Mouse (Mus musculus): ENCODE results near the gene Cln6. TPM values are rescaled to one million over a fixed set of nuclear protein-coding genes. Genes with fewer than 3 reads are reported as not detected.
"Not testable (repeated sequence)": the region's sequence is repeated elsewhere in the genome, so short reads cannot be mapped to it uniquely, and the experiment has no call there.

Cln6 gene
- polyA plus RNA-seq (2014; fragmentation: Nextera tagmentation; extraction: Ambion mirVana) = 27.3 and 27.7 TPM in 2 replicates

GRCm38 (mm10) chr9:62838506-62839171, at the start of gene Cln6:
TSS of gene Cln6 (plus strand) at chr9:62838785.
- Histone ChIP-seq H3K4me2 (peak within 1 kb of the TSS; percentile 83), H3K9me3 (ENCODE audit: low read depth, low read length) (no peaks in the 10 kb centered on the region), H3K27ac (ENCODE audit: low read depth) (peak within 1 kb of the TSS; percentile 90), H3K36me3 (ENCODE audit: insufficient read depth) (no peaks in the 10 kb centered on the region), H3K9ac (peak within 1 kb of the TSS; percentile 93), H3K4me1 (ENCODE audit: insufficient read depth) (0 out of 2 replicates have a peak, but pooled peaks cover 6% of the 10 kb centered on the region), H3K4me3 (ENCODE audit: low read depth, low read length) (peak within 1 kb of the TSS; percentile 70), H3K27me3 (ENCODE audit: insufficient read depth, low read length) (no peaks in the 10 kb centered on the region)
- ATAC-seq (ENCODE audit: insufficient read depth) = peak; percentile 88
- DNase-seq = peak; percentile 91
- TF ChIP-seq CTCF (IDR thresholded peaks at IDR 0.05; ENCODE audit: low read depth) = no peak
- under 1% methylated on average over 48 of the region's 48 CpGs for WGBS

DNA sequence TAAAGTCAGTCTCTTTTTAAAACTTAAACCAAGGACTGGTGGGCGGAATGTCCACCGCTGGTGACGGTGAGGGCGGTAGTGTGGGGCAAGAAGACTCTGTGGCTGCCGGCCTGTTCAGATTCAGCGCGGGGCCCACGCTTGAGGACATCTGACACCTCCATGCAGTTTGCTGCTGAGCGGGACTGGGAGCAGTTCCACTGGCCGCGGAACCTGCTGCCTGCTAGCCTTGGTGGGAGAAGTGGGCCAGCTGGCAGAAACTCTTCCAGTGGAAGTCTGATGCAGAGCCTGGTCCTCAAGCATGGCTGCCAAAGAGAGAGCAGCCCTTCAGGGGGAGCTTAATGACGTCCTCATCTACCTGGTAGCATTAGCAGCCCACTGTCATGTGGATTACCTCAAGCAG, 48.7 kb upstream of the Cln6 start:
- no peak for TF ChIP-seq CTCF (IDR thresholded peaks at IDR 0.05; ENCODE audit: low read depth)
- 90% methylated on average over 12 of the region's 12 CpGs for WGBS
- Histone ChIP-seq H3K4me2 (no peak overlapping the region), H3K4me1 (ENCODE audit: insufficient read depth) (no peaks in the 10 kb centered on the region), H3K4me3 (ENCODE audit: low read depth, low read length) (no peak overlapping the region), H3K9me3 (ENCODE audit: low read depth, low read length) (no peaks in the 10 kb centered on the region), H3K36me3 (ENCODE audit: insufficient read depth) (peaks cover 23% of the 10 kb centered on the region; the same call in 1 of the 2 replicates), H3K27ac (ENCODE audit: low read depth) (no peak overlapping the region), H3K27me3 (ENCODE audit: insufficient read depth, low read length) (no peaks in the 10 kb centered on the region), H3K9ac (no peak overlapping the region)
- ATAC-seq (ENCODE audit: insufficient read depth) (no peak), DNase-seq (no peak)

- 97% methylated on average over 2 of the region's 2 CpGs for WGBS
- not testable (repeated sequence) for H3K4me2 ChIP-seq; H3K9ac ChIP-seq; H3K4me3 ChIP-seq (ENCODE audit: low read depth, low read length); H3K27ac ChIP-seq (ENCODE audit: low read depth); ATAC-seq (ENCODE audit: insufficient read depth); H3K9me3 ChIP-seq (ENCODE audit: low read depth, low read length); H3K27me3 ChIP-seq (ENCODE audit: insufficient read depth, low read length); H3K4me1 ChIP-seq (ENCODE audit: insufficient read depth)
- DNase-seq = peak; percentile 39
- H3K36me3 ChIP-seq (ENCODE audit: insufficient read depth) = peaks cover 42% of the 10 kb centered on the region
Measured at GRCm38 (mm10) chr9:62799218-62799617, 39.4 kb upstream of the Cln6 start.

DNA sequence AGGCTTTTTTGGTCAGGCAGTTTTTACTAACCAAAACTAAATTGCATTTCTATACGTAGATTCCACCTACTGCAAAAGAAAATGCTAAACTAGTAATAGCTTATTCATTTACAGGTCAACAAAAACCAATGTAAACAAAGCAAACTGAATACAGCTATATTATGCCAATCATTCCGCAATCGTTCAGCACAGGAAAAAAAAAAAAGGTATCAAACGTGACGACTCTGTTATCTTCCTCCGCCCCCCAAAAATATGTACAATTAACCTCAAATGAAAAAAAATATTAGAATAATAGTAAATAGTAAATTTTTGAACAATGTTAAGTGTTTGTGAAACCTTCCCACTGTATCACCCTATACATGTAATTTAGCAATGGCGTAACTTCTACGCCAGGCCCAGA, 28.5 kb upstream of the Cln6 start:
- Histone ChIP-seq H3K27me3 (ENCODE audit: insufficient read depth, low read length) (no peaks in the 10 kb centered on the region), H3K4me3 (ENCODE audit: low read depth, low read length) (peak overlapping the region; percentile 100), H3K4me2 (peak overlapping the region; percentile 94), H3K36me3 (ENCODE audit: insufficient read depth) (0 out of 2 replicates have a peak, but pooled peaks cover 3% of the 10 kb centered on the region), H3K4me1 (ENCODE audit: insufficient read depth) (peaks cover 8% of the 10 kb centered on the region; the same call in 1 of the 2 replicates), H3K9me3 (ENCODE audit: low read depth, low read length) (no peaks in the 10 kb centered on the region), H3K9ac (peak overlapping the region; percentile 96), H3K27ac (ENCODE audit: low read depth) (no peak overlapping the region)
- TF ChIP-seq CTCF (IDR thresholded peaks at IDR 0.05; ENCODE audit: low read depth) = no peak
- 13% methylated on average over 8 of the region's 8 CpGs for WGBS
- DNase-seq (no peak), ATAC-seq (ENCODE audit: insufficient read depth) (no peak)

GRCm38 (mm10) chr9:62810543-62811515, 27.8 kb upstream of the Cln6 start:
- 0 out of 2 replicates have a peak, but pooled peaks cover 3% of the 10 kb centered on the region for H3K36me3 ChIP-seq (ENCODE audit: insufficient read depth)
- H3K27ac ChIP-seq (ENCODE audit: low read depth) = peak overlapping the region; percentile 96
- H3K4me3 ChIP-seq (ENCODE audit: low read depth, low read length) = peak overlapping the region; percentile 100
- peak overlapping the region; percentile 94 for H3K4me2 ChIP-seq
- DNase-seq (peak; percentile 35), ATAC-seq (ENCODE audit: insufficient read depth) (peak; percentile 68; the same call in 1 of the 2 replicates)
- H3K27me3 ChIP-seq (ENCODE audit: insufficient read depth, low read length) = no peaks in the 10 kb centered on the region
- under 1% methylated on average over 58 of the region's 58 CpGs for WGBS
- peak; percentile 48 for TF ChIP-seq CTCF (IDR thresholded peaks at IDR 0.05; ENCODE audit: low read depth)
- H3K9ac ChIP-seq = peak overlapping the region; percentile 96
- no peaks in the 10 kb centered on the region for H3K9me3 ChIP-seq (ENCODE audit: low read depth, low read length)
- H3K4me1 ChIP-seq (ENCODE audit: insufficient read depth) = peaks cover 8% of the 10 kb centered on the region; the same call in 1 of the 2 replicates

GRCm38 (mm10) chr9:62811516-62812121, 27.0 kb upstream of the Cln6 start, which contains the start of gene Fem1b:
TSS of gene Fem1b (minus strand) at chr9:62811934.
- DNase-seq (peak; percentile 97), ATAC-seq (ENCODE audit: insufficient read depth) (peak; percentile 95)
- Histone ChIP-seq H3K4me2 (peak within 1 kb of the TSS; percentile 94), H3K27me3 (ENCODE audit: insufficient read depth, low read length) (no peaks in the 10 kb centered on the region), H3K4me1 (ENCODE audit: insufficient read depth) (peaks cover 8% of the 10 kb centered on the region; the same call in 1 of the 2 replicates), H3K27ac (ENCODE audit: low read depth) (peak within 1 kb of the TSS; percentile 96), H3K4me3 (ENCODE audit: low read depth, low read length) (peak within 1 kb of the TSS; percentile 100), H3K9me3 (ENCODE audit: low read depth, low read length) (no peaks in the 10 kb centered on the region), H3K9ac (peak within 1 kb of the TSS; percentile 96), H3K36me3 (ENCODE audit: insufficient read depth) (0 out of 2 replicates have a peak, but pooled peaks cover 3% of the 10 kb centered on the region)
- under 1% methylated on average over 68 of the region's 68 CpGs for WGBS
- no peak for TF ChIP-seq CTCF (IDR thresholded peaks at IDR 0.05; ENCODE audit: low read depth)

All from lung, embryonic 14.5 days (tissue).